Mouse (Mus musculus): ENCODE data around the gene Sema4d.
A peak's percentile ranks its signal among the peaks of the same experiment; 100 is the strongest.

Gene Sema4d

DNA sequence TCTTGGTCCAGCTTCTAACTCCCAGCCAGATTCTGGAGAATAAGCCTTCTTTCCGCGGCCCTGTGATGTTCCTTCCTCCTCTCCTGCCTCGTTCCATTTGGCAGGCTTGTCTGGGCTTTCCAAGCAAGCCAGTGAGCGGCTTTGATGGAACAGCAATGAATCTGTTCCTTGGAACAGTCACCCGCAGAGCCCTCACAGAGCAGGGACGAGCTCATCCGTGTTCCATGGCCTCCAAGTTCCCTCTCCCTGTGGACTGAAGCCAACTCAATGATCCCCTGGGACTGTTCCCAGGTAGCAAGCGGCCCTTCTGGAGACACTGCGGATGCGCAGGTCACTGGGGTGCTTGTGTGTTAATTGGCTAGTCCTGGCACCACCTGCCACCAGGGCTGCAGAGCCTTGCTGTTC, 21.7 kb downstream of the Sema4d start:
- no peak for TF ChIP-seq GATA4 (IDR thresholded peaks at IDR 0.05; ENCODE audit: insufficient replicate concordance, low read length)

DNA sequence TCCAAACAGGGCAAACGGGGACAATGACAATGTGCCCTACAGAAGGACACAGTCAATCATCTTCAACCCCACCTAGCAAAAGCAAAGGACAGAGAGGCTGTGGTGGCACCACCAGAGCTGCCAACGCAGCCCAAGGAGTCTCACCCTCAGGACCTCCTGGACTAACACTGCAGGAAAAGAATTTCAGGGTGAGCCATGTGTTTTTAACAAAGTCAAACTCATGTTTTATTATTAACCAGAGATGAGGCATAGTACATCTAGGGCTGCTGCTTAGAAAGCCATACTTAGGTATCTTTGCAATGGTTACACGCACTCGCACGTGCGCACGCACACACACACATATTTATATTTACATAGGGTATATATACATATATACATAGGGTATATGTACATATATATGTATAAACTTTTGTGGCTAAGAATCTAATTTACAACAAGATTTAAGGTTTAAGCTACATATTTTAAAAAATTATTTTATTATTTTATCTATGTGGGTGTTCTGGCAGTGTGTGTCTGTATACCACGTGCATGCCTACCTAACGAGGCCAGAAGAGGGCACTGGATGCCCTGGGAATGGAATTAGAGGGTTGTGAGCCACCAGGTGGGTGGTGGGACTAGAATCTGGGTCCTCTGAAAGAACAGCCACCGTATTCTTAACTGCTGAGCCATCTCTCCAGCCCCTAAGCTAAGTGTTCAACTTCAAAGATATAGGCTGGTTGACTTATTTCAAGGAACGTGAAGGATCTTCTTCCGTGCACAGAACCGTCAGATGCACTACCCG, 22.7 kb downstream of the Sema4d start:
- no peak for TF ChIP-seq GATA4 (IDR thresholded peaks at IDR 0.05; ENCODE audit: insufficient replicate concordance, low read length)

DNA sequence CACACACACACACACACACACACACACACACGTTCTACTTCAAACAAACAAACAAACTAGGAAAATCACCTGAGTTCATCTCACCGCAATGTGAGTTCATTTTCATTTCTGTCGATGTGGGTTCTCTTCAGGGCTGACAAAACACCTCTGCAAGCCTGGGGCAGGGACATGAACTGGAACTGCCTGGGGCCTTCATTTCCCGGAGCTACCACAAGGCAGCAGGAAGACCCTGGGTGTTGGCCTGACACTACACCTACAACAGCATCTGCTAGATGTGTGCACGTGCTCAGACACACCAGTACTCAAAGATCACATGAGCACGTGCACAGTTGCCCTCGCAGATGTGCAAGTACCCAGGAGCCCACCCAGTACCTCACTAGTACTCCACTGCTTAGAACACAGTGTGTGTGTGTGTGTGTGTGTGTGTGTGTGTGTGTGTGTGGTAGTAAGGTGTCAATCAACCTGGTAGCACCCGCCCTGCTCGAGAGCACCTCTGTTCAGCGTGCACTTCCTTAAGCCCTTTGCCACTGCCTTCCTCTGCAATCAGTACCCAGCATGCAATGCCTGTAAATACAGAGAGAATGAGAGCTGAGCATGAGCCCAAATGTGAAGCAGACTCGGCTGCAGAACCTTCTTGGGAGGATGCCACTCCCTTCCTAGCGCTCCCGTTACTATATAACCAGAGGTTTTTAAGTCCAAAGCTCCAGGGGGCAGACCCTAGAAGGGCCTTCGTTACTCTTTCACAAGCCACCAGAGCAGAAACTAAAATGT, 25.4 kb downstream of the Sema4d start:
- no peak for TF ChIP-seq GATA4 (IDR thresholded peaks at IDR 0.05; ENCODE audit: insufficient replicate concordance, low read length)

DNA sequence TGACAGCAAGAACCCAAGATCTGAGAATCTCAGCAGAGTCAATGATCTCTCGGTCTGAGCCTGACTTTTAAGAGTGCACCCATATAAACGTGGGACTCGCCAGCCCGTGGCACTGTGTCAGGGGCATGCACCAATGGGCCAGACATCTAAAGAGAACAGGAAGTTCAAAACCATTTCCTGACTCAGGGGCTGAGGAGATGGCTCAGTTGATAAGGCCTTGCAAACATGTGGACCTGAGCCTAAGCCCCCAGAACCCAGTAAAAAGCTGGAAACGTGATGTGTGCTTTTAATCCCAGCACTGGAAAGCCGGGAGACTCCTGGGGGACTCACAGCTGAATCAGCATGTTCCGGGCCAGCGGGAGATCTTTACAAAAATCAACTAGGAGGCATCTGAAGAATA, 26.0 kb downstream of the Sema4d start:
- TF ChIP-seq GATA4 (IDR thresholded peaks at IDR 0.05; ENCODE audit: insufficient replicate concordance, low read length), result no peak

DNA sequence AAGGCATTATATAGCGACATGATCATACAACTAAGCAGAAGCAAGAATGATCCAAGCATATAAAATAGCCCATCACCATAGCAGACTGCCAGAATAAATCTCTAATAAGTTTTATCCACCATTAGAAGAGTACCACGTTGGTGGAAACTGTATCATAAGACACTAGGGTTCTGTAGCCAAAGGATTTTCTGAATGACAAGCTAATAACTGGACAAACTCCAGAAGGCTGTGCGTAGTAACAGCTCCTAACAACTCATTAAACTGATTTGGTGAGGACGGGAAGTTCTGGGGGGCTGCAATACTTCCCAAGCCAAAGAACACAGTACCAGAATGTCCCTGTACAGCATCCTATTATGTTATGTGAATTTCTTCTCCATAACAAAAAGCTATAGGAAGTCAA, 26.8 kb downstream of the Sema4d start:
- no peak for TF ChIP-seq GATA4 (IDR thresholded peaks at IDR 0.05; ENCODE audit: insufficient replicate concordance, low read length)

DNA sequence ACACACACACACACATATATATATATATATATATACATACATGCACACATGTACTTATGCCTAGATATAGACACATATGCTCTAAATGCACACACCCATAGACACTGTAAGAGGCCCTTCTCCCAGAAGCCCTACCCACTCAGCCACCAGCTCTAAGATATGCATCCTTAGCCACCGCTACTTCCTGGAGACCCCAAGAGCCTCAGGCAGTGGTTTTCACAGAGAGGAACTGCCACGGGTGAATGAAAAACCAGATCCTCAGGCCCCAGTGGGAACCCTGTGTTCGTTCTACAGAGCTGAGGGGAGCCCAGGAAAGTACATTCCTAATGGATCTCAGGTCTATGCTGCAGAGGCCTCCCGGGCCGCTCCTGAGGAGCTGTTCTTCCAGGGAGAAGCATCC, 28.2 kb downstream of the Sema4d start:
- TF ChIP-seq GATA4 (IDR thresholded peaks at IDR 0.05; ENCODE audit: insufficient replicate concordance, low read length), result no peak

DNA sequence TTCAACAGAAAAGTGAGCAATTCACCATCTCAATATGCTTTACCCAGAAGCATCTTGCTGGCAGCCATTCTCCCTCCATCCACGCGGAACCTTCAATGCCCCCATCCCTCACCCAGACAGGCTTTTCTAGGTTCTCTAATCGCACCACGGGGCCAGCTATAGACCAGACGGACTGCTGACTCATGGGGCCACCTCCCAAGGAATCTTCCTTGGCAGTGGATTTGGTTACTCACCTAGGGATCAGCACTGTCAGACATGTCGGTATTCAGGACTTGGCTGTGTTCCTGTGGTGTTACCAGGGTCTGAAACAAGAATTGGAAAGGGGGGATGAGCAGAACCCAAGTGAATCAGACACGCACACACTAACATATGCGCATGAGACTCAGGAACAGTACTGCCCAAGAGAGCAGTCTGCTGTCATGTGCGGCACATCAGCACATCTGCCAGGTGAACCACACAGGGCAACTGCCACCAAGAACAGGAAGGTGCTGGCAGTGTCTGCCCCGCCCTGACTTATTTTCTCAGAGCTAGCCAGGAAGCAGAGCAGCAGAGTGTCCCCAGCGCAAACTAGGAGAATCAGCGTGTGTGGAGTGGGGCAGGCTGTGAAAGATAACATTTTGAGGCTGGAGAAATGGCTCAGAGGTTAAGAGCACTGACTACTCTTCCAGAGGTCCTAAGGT, 30.4 kb downstream of the Sema4d start:
- TF ChIP-seq GATA4 (IDR thresholded peaks at IDR 0.05; ENCODE audit: insufficient replicate concordance, low read length), result no peak

DNA sequence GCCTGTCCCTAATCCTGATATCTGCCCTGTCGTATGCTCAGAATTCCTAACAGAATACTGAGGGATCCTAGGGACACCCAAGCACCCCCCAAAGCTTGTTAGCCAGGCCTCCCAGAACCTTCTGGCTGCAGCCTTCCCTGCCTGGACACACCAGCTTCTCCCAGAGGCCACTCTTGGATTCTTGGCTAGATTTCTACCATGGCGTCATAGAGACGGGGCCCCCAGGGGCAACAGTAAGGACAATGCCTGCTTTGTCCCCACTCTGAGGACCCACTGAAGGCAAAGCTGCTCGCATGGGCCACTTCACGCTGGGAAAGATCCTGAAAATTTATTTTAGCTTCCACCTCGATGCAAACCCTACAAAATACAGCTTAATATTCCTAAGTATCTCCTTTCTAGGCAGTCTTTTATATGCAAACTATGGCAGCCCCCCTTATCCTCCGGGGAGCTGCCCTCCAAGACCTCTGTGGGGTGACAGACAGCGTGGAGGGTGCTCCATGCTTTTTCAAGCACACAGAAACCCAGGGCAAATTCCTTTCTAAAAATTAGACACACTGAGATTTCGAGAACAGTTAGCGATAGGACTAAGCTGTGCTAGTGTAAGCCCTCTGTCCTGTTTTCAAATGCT, 32.2 kb downstream of the Sema4d start:
- TF ChIP-seq GATA4 (IDR thresholded peaks at IDR 0.05; ENCODE audit: insufficient replicate concordance, low read length), result no peak

DNA sequence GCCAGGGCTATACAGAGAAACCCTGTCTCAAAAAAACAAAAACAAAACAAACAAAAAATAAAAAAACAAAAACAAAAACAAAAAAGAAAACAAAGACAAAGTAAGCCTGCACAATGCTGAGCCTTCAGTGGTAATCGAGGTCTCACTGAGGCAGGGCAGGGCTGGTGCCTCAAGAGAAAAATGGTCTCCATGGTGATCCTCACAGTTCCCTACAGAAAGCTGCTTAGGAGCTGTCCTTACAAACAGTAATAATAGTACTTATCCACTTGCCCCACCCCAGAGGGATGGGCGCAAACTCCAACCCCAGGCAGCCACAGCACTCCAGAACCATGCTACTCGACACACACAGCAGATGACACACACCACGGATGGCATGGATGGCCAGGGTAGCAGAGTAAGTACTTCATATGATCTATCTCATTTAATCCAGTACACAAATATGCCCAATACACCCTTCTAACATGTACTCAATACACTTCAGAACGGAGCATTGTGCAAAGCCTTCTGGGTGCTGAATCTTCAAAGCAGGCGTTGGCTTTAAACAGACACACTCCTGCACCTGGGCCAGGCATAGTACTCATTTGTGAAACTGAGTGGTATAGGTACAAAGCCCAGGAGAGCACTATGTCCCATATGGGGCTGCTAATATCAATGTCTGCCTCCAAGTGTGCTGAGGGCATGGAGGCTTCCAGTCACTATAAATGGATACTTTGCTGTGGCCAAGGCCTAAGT, 34.1 kb downstream of the Sema4d start:
- no peak for TF ChIP-seq GATA4 (IDR thresholded peaks at IDR 0.05; ENCODE audit: insufficient replicate concordance, low read length)

DNA sequence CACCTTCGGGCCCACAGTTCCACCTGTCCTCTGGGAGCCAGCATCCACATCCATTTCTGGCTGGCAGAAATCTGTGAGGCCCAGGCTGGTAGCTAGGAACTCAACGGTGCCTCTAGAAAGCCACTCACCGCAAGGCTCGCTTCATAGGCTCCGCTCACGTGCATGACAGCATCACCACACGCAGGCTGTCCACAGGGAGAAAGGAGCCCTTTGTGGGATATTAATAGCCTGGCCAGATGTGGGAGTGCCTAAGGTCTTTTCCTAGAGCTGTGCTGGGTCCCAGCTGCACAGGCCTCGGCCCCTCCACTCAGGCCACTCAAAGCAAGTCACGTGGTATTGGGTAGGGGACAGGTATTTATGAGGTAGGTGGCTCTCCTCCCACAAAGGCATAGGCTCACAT, 35.1 kb downstream of the Sema4d start:
- no peak for TF ChIP-seq GATA4 (IDR thresholded peaks at IDR 0.05; ENCODE audit: insufficient replicate concordance, low read length)

DNA sequence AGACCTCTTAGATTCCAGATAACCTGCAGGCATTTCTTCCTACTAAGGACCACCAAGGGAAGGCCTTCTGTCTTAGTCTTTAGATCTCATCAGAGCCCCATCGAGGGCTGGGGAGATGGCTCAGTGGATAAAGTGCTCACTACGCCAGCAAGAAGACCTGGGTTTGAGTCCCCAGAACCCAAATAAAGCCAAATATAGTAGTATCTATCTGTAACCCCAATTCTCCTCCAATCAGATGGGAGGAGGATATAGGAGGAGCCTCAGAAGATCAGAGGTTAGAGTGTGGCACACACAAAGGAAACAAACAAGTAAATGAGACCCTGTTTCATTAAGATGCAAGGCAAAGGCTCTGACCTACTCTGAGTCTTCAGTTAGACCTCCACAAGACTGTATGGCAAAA, 36.4 kb downstream of the Sema4d start:
- no peak for TF ChIP-seq GATA4 (IDR thresholded peaks at IDR 0.05; ENCODE audit: insufficient replicate concordance, low read length)

DNA sequence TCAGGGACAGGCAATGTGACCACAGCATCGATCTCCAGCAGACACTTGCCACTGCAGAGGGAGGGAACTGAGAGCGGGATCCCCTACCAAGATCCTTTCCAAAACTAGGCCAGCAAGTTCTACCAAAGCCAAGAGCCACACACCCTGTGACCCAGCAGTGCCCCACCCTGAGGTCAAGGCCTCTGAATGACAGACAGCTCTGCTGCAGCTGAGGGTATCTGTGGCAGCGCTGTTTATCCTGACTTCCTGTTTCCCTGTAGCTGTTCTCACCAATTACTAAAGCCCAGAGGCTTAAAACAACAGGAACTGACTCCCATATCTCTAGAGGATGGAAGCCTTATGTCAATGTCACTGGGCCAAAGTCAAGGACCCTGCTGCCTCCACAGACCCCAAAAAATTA, 37.0 kb downstream of the Sema4d start:
- peak; percentile 63; the same call in 1 of the 2 replicates for TF ChIP-seq GATA4 (IDR thresholded peaks at IDR 0.05; ENCODE audit: insufficient replicate concordance, low read length)

DNA sequence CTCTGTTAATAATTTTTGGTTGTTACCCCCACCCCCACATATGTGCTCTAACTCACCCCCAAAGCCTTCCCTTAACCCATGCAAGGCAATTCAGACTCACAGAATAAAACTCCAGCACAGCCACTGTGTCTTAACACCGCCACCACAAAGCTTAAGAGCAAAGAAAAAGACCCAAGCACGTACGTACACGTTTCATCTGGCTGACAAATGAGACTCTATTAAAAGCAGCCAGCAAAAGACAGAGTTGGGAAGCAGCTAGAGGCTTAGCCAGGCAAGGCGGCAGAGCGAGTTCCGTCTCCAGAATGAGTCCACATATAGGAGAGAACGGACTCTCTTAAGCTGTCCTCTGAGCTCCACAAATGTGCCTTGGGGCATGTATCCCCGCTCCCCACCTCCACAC, 37.5 kb downstream of the Sema4d start:
- TF ChIP-seq GATA4 (IDR thresholded peaks at IDR 0.05; ENCODE audit: insufficient replicate concordance, low read length), result no peak

DNA sequence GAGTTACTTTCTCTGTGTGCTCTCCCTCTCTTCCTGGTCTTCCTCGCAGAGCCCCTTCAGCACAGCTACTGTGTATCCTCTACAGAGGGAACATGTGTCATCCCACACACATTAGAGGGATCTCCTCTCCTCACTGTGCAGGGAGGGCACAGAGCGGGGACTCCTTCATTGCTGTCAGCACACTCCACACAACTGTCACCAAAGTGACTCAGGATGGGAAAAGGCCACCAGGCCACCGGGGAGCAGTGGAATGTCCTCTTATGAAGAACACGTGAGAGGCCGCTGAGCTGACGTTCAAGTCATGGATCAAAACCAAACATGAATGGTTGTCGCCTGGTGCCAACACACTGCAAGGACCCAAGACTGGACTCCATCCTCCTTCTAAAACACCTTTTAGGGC, 38.0 kb downstream of the Sema4d start:
- no peak for TF ChIP-seq GATA4 (IDR thresholded peaks at IDR 0.05; ENCODE audit: insufficient replicate concordance, low read length)

Data from liver, adult (tissue).